Mouse (Mus musculus): Measurements from ENCODE around the gene Tnfrsf1b.
"Not testable (repeated sequence)": the region's sequence is repeated elsewhere in the genome, so short reads cannot be mapped to it uniquely, and the experiment has no call there.

Gene Tnfrsf1b

DNA sequence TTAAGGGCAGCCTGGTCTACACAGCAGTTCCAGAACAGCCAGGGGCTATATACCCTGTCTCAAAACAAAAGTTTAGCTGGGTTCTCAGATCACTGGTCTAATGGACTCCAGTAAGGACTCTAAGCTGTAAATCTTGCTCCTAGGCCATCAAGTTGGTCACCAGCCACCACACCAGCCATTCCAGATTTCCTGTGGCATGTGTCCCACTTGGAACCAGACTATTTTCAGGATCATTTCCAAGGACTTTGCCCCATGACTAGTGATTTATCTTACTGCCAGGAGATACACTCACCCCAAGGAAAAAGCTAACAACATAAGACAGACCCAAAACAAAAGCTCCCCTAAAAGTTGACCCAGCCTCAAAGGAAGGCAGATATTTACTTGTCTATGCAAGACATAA lies 54.0 kb downstream of the Tnfrsf1b start:
- DNase-seq (ENCODE audit: low spot score), result no peak

DNA sequence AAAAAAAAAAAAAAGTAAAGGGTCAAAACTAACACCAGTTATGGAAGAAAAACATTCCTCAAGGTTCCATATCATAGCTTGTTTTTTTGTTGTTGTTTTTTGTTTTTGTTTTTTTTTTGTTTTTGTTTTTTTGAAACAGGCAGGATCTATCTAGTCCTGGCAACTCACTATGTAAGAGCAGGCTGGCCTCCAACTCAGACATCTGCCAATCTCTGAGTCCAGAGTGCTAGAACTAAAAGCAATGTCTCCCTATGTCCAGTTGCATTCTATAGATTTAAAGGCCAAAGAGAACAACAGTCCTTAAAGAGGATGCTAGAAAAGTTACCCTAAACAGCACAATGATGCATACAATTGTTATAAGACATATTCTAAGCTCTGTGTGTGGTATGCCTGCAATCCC lies 58.1 kb downstream of the Tnfrsf1b start:
- DNase-seq (ENCODE audit: low spot score), result no peak

DNA sequence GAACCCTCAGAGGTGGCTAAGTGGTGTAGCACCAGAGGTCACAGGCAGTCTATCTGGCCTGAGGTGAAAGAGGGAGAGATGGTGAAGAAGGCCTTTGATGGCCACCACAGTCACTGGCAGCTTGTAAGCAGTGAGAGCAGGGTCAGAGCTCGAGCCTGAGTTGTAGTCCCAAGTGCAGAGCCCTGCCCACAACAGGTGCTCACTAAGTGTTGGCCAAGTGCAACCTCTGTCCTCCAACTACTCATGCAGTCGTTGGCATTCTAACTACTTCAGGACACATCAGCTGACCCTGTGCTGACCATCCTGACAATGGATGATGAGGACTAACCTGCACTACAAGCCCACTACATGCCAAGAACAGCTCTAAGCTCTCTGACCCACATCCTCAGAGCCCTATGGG lies 59.1 kb downstream of the Tnfrsf1b start:
- DNase-seq (ENCODE audit: low spot score), result no peak

DNA sequence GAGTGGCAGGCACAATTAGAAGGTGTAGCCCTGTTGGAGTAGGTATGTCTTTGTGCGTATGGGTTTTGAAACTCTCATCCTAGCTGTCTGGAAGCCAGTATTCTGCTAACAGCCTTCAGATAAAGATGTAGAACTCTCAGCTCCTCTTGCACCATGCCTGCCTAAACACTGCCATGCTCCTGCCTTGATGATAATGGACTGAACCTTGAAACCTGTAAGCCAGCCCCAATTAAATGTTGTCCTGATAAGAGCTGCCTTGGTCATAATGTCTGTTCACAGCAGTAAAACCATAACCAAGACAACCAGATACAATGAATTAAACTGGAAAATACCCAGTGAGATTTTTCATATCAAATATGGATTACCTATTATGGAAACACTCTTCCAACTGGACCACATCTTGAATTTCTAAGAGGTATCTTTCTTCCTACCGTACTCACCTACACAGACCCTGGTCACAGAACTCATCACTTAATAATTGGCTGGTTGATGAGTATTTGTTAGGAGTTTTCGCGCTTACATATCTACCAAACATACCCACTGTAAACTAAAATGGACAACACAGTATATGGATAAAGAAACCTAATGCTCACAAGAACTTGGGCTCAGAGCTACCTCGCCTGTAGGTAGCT lies 67.6 kb downstream of the Tnfrsf1b start:
- DNase-seq (ENCODE audit: low spot score), result no peak

DNA sequence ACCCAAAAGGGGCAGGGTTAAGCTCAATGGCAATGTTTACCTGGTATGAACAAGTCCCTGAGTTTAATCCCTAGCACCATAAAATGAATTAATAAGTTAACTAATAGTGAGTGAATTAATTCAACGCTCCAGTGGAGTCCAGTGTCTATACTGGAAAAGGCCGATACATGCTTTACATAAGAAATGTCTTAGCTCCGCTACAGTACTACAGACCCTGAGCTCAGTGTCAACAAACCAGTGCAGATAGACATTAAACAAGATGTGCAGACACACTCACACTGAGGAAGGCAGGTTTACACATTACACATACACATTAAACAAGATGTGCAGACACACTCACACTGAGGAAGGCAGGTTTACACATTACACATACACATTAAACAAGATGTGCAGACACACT lies 81.1 kb downstream of the Tnfrsf1b start:
- not testable (repeated sequence) for DNase-seq (ENCODE audit: low spot score)

GRCm38 (mm10) chr4:145164111-145164510 lies 82.6 kb downstream of the Tnfrsf1b start:
- DNase-seq (ENCODE audit: low spot score), result no peak
